Mouse (Mus musculus): ENCODE measurements around the gene Wdr41. TPM values are rescaled to one million over a fixed set of nuclear protein-coding genes. Genes with fewer than 3 reads are reported as not detected.
A peak's percentile ranks its signal among the peaks of the same experiment; 100 is the strongest.

Gene Wdr41
- total and polyA plus RNA-seq, 2 experiments: 5.0 to 8.9 TPM

DNA sequence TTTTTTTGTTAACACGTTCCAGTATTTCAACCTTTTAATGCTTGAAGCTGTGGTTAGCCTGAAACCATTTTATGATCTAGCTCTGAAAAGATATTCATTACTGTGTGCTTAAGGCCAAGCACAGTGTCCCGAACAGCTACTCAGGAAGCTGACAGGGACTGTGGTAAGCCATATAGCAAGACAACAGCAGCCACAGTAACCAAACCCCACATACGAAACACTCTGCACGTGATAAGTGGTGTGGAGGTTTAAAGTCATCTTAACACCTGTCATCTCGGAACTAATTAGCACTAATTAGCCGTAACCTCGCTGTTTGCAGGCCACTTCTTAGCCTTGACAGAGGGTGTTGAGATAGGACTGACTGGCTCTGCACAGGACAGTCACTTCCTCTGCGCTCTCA is 31.1 kb downstream of the Wdr41 start:
- no peak for DNase-seq (ENCODE audit: extremely low read depth, low read depth, low spot score)
- Histone ChIP-seq H3K36me3 (ENCODE audit: control insufficient read depth, insufficient read depth, low read length) (peaks cover 15% of the 10 kb centered on the region), H3K4me3 (ENCODE audit: insufficient read depth, low read depth, low read length) (no peak overlapping the region), H3K79me2 (ENCODE audit: control insufficient read depth, insufficient read depth, low read length) (no peaks in the 10 kb centered on the region), H3K27me3 (ENCODE audit: control insufficient read depth, insufficient read depth, low read length) (no peaks in the 10 kb centered on the region), H3K9ac (ENCODE audit: low read depth, low read length) (no peak overlapping the region), H3K27ac (replicated peaks; ENCODE audit: insufficient read depth, low read depth, low read length) (no peak overlapping the region), H3K4me1 (ENCODE audit: control insufficient read depth, insufficient read depth, low read length) (no peaks in the 10 kb centered on the region)
- WGBS: 86% methylated on average over 8 of the region's 8 CpGs
- TF ChIP-seq POLR2A (IDR thresholded peaks at IDR 0.05; ENCODE audit: extremely low read depth, insufficient read depth, low read length) (no peak), CTCF (IDR thresholded peaks at IDR 0.05; ENCODE audit: low read depth, low read length) (no peak)

DNA sequence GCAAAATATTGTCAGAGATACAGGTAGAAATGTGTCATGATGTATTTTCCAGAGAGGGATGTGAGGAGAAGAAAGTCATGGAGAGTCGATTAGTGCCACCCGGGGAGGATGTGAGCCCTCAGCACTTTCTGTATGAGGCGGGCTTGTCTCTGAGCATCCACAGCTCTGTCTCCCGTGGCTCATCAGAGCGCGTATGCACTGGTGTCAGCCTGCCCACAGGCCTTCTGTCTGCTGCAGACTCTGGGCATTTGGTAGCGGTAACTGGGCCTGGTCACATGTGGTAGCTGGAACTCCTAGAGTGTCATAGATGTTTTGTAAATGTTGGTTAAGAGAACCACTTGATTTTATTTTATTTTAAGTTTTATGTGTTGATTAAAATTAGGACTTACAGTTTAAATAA is 33.1 kb downstream of the Wdr41 start:
- H3K27ac ChIP-seq (replicated peaks; ENCODE audit: insufficient read depth, low read depth, low read length): no peak overlapping the region
- 91% methylated on average over 7 of the region's 7 CpGs for WGBS

DNA sequence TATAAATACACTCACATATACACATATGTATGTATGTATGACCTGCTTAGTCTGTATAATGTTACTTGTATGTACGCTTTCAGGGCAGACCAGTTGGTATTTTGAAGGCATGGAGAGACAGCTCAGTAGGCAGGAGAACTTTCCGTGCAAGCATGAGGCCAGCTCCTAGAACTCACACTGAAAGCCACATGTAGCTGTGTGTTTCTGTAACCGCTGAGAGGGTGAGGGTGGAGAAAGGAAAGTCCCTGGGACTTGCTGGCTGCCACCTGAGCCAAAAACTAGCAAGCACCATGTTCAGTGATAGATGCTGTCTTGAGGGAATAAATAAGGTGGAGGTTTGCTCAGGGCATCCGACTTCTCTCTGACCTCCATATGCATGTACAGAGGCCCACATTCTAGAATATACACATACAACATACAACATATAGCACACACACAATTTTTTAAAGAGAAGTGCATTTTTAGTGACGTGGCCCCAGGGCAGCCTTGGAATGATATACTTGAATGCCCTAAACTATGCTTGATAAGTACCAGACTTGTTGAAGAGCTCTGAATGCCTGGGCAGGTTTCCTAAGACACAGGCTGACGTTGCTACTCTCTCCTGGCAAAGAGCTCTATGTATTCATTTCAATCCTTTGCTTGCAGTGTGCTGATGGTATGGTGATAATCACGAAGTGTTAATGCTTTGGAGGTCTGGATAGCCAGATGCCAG is 35.6 kb downstream of the Wdr41 start:
- Histone ChIP-seq H3K4me3 (ENCODE audit: insufficient read depth, low read depth, low read length) (no peak overlapping the region), H3K79me2 (ENCODE audit: control insufficient read depth, insufficient read depth, low read length) (no peaks in the 10 kb centered on the region), H3K27ac (replicated peaks; ENCODE audit: insufficient read depth, low read depth, low read length) (no peak overlapping the region), H3K9ac (ENCODE audit: low read depth, low read length) (no peak overlapping the region), H3K27me3 (ENCODE audit: control insufficient read depth, insufficient read depth, low read length) (no peaks in the 10 kb centered on the region), H3K4me1 (ENCODE audit: control insufficient read depth, insufficient read depth, low read length) (no peaks in the 10 kb centered on the region), H3K36me3 (ENCODE audit: control insufficient read depth, insufficient read depth, low read length) (peaks cover 15% of the 10 kb centered on the region)
- WGBS: 96% methylated on average over 7 of the region's 7 CpGs
- no peak for DNase-seq (ENCODE audit: extremely low read depth, low read depth, low spot score)
- no peak for TF ChIP-seq POLR2A (IDR thresholded peaks at IDR 0.05; ENCODE audit: extremely low read depth, insufficient read depth, low read length)
- TF ChIP-seq CTCF (IDR thresholded peaks at IDR 0.05; ENCODE audit: low read depth, low read length): no peak

More for the DNA sequence above, 33.1 kb downstream of the Wdr41 start:
- no peak overlapping the region for H3K9ac ChIP-seq (ENCODE audit: low read depth, low read length)
- no peak for DNase-seq (ENCODE audit: extremely low read depth, low read depth, low spot score)
- H3K4me1 ChIP-seq (ENCODE audit: control insufficient read depth, insufficient read depth, low read length): no peaks in the 10 kb centered on the region
- peaks cover 15% of the 10 kb centered on the region for H3K36me3 ChIP-seq (ENCODE audit: control insufficient read depth, insufficient read depth, low read length)
- TF ChIP-seq CTCF (IDR thresholded peaks at IDR 0.05; ENCODE audit: low read depth, low read length) (no peak), POLR2A (IDR thresholded peaks at IDR 0.05; ENCODE audit: extremely low read depth, insufficient read depth, low read length) (no peak)
- no peak overlapping the region for H3K4me3 ChIP-seq (ENCODE audit: insufficient read depth, low read depth, low read length)
- no peaks in the 10 kb centered on the region for H3K79me2 ChIP-seq (ENCODE audit: control insufficient read depth, insufficient read depth, low read length)
- H3K27me3 ChIP-seq (ENCODE audit: control insufficient read depth, insufficient read depth, low read length): no peaks in the 10 kb centered on the region

DNA sequence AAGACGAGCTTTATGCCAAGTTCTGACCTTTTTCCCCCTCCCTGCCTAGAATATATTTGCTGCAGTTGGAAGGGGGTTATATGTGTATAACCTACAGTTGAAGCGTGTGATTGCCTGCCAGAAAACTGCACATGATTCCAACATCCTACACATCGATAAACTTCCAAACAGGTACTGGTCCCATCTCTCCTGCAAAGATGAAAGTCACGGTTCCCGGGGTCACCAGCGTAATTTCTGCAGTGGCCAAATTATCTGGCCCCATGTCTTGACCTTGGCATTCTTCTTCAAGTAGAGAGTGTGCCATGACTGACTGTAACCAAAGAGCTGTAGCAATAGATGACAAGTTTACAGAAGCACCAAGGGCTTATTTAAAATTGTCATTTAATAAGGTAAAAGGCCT is 41.1 kb downstream of the Wdr41 start:
- DNase-seq (ENCODE audit: extremely low read depth, low read depth, low spot score): no peak
- Histone ChIP-seq H3K36me3 (ENCODE audit: control insufficient read depth, insufficient read depth, low read length) (peaks cover 4% of the 10 kb centered on the region; the same call in 1 of the 2 replicates), H3K27me3 (ENCODE audit: control insufficient read depth, insufficient read depth, low read length) (no peaks in the 10 kb centered on the region), H3K4me1 (ENCODE audit: control insufficient read depth, insufficient read depth, low read length) (no peaks in the 10 kb centered on the region), H3K27ac (replicated peaks; ENCODE audit: insufficient read depth, low read depth, low read length) (no peak overlapping the region), H3K4me3 (ENCODE audit: insufficient read depth, low read depth, low read length) (no peak overlapping the region), H3K9ac (ENCODE audit: low read depth, low read length) (no peak overlapping the region), H3K79me2 (ENCODE audit: control insufficient read depth, insufficient read depth, low read length) (no peaks in the 10 kb centered on the region)
- TF ChIP-seq POLR2A (IDR thresholded peaks at IDR 0.05; ENCODE audit: extremely low read depth, insufficient read depth, low read length): no peak
- TF ChIP-seq CTCF (IDR thresholded peaks at IDR 0.05; ENCODE audit: low read depth, low read length): no peak
- WGBS: 92% methylated on average over 6 of the region's 6 CpGs

DNA sequence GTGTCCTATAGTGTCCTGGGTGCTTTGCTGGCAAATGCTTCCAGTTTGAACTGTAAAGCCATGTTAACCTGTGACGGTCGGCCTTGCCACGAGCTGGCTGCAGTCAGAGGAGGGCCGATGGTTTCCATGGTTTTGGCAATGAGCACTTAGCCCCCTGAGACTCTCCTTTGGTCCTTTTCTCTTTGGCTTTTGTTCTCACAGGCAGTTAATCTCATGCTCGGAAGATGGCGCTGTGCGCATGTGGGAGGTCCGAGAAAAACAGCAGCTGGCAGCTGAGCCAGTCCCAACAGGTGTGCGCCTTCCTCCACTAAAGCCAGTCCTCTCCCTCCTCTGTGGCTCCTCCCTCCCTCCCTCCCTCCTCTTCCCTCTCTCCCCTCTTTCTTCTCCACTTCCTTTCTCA is 41.8 kb downstream of the Wdr41 start:
- Histone ChIP-seq H3K4me3 (ENCODE audit: insufficient read depth, low read depth, low read length) (no peak overlapping the region), H3K27me3 (ENCODE audit: control insufficient read depth, insufficient read depth, low read length) (no peaks in the 10 kb centered on the region), H3K27ac (replicated peaks; ENCODE audit: insufficient read depth, low read depth, low read length) (no peak overlapping the region), H3K9ac (ENCODE audit: low read depth, low read length) (no peak overlapping the region), H3K79me2 (ENCODE audit: control insufficient read depth, insufficient read depth, low read length) (no peaks in the 10 kb centered on the region), H3K36me3 (ENCODE audit: control insufficient read depth, insufficient read depth, low read length) (peaks cover 4% of the 10 kb centered on the region; the same call in 1 of the 2 replicates), H3K4me1 (ENCODE audit: control insufficient read depth, insufficient read depth, low read length) (no peaks in the 10 kb centered on the region)
- TF ChIP-seq POLR2A (IDR thresholded peaks at IDR 0.05; ENCODE audit: extremely low read depth, insufficient read depth, low read length): no peak
- peak; percentile 60 for TF ChIP-seq CTCF (IDR thresholded peaks at IDR 0.05; ENCODE audit: low read depth, low read length)
- DNase-seq (ENCODE audit: extremely low read depth, low read depth, low spot score): no peak
- 44% methylated on average over 9 of the region's 9 CpGs for WGBS

DNA sequence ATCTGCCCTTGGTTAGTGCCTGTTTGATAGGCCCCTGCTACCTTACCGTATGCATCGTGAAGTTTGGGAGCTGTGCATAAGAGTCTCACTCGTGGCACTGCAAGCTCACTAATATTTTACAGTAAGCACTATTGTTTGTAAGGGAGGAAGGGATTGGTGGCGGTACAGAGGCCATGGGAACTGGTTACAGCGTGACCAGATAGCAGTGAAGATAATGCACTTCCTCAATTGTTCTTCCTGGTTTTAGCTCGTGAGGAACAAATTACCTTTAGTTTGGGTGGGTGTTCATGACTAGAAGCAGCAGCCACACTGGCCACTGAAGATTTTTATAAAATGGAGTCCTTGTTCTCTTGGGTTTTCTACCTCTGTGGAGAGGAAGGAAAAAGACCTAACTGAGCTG is 43.2 kb downstream of the Wdr41 start:
- WGBS: 78% methylated on average over 6 of the region's 6 CpGs
- H3K4me3 ChIP-seq (ENCODE audit: insufficient read depth, low read depth, low read length): no peak overlapping the region
- no peak overlapping the region for H3K27ac ChIP-seq (replicated peaks; ENCODE audit: insufficient read depth, low read depth, low read length)

More for the DNA sequence above, 43.2 kb downstream of the Wdr41 start:
- no peaks in the 10 kb centered on the region for H3K79me2 ChIP-seq (ENCODE audit: control insufficient read depth, insufficient read depth, low read length)
- H3K36me3 ChIP-seq (ENCODE audit: control insufficient read depth, insufficient read depth, low read length): peaks cover 7% of the 10 kb centered on the region; the same call in 1 of the 2 replicates
- H3K4me1 ChIP-seq (ENCODE audit: control insufficient read depth, insufficient read depth, low read length): no peaks in the 10 kb centered on the region
- peak; percentile 12 for DNase-seq (ENCODE audit: extremely low read depth, low read depth, low spot score)
- TF ChIP-seq POLR2A (IDR thresholded peaks at IDR 0.05; ENCODE audit: extremely low read depth, insufficient read depth, low read length) (no peak), CTCF (IDR thresholded peaks at IDR 0.05; ENCODE audit: low read depth, low read length) (no peak)
- no peaks in the 10 kb centered on the region for H3K27me3 ChIP-seq (ENCODE audit: control insufficient read depth, insufficient read depth, low read length)
- no peak overlapping the region for H3K9ac ChIP-seq (ENCODE audit: low read depth, low read length)
